Mouse (Mus musculus) embryonic facial prominence, embryonic 12.5 days (tissue): ENCODE data around the gene Slc35f3. TPM values are rescaled to one million over a fixed set of nuclear protein-coding genes. Genes with fewer than 3 reads are reported as not detected.

Experiments used
- ATAC-seq: fragments of 200-750 bp; cut with Nextera tagmentation; 2 replicates; pipeline ENCODE4 v1.8.0; 2017; ENCODE audit not compliant: insufficient number of reproducible peaks, insufficient read depth, low FRiP score, low TSS enrichment
- H3K27ac ChIP-seq: fragments of 300-500 bp; sonication (generic); 2 replicates; pipeline ENCODE4 v1.5.1; 2016; ENCODE audit warnings: mild to moderate bottlenecking
- H3K27me3 ChIP-seq: fragments of 300-500 bp; sonication (generic); 2 replicates; pipeline ENCODE4 v1.6.1; 2016; ENCODE audit warnings: mild to moderate bottlenecking, moderate library complexity
- H3K36me3 ChIP-seq: fragments of 300-500 bp; sonication (generic); 2 replicates; pipeline ENCODE4 v1.6.1; 2016; ENCODE audit warnings: mild to moderate bottlenecking
- H3K4me1 ChIP-seq: fragments of 300-500 bp; sonication (generic); 2 replicates; pipeline ENCODE4 v1.6.1; 2016
- H3K4me2 ChIP-seq: fragments of 300-500 bp; sonication (generic); replicated peaks from 2 replicates; pipeline ENCODE4 v1.6.1; 2016; ENCODE audit warnings: mild to moderate bottlenecking, moderate library complexity
- H3K4me3 ChIP-seq: fragments of 300-500 bp; sonication (generic); 2 replicates; pipeline ENCODE4 v1.5.1; 2016; ENCODE audit warnings: mild to moderate bottlenecking
- H3K9ac ChIP-seq: fragments of 300-500 bp; sonication (generic); 2 replicates; pipeline ENCODE4 v1.6.1; 2016; ENCODE audit warnings: mild to moderate bottlenecking, moderate library complexity
- H3K9me3 ChIP-seq: fragments of 300-500 bp; sonication (generic); 2 replicates; pipeline ENCODE4 v1.6.1; 2016; ENCODE audit warnings: mild to moderate bottlenecking, moderate library complexity
- WGBS: fragments of 180-500 bp; shearing (Covaris S2); methylation state at CpG from one replicate; pipeline ENCODE4 v1.1.7; 2016; 5-methylcytosine and 5-hydroxymethylcytosine counted together
- polyA plus RNA-seq: library from polyadenylated mRNA; unstranded; fragments of >200 nt; fragmentation: Nextera tagmentation; extraction: Ambion mirVana; gene quantifications from 2 replicates; pipeline ENCODE4 v1.2.1, GENCODE M21; 2016

The Slc35f3 gene
- polyA plus RNA-seq: 0.73 and 0.75 TPM in 2 replicates

- H3K9ac ChIP-seq: peak within 1 kb of the TSS; percentile 60
- H3K9me3 ChIP-seq: no peaks in the 10 kb centered on the region
- H3K4me1 ChIP-seq: peaks cover 6% of the 10 kb centered on the region; the same call in 1 of the 2 replicates
- H3K36me3 ChIP-seq: no peaks in the 10 kb centered on the region
- ATAC-seq: 0 out of 2 replicates have a peak, but pooled peaks have one; percentile 44
- peaks cover 32% of the 10 kb centered on the region for H3K27me3 ChIP-seq
- H3K27ac ChIP-seq: no peak within 1 kb of the TSS
- 2% methylated on average over 65 of the region's 72 CpGs for WGBS
- peak within 1 kb of the TSS; percentile 98 for H3K4me2 ChIP-seq
- peak within 1 kb of the TSS; percentile 57 for H3K4me3 ChIP-seq
Observed at GRCm38 (mm10) chr8:126298296-126299093, at the start of gene Slc35f3. Slc35f3 (plus strand) TSS chr8:126298558.

- no peaks in the 10 kb centered on the region for H3K4me1 ChIP-seq
- 0 out of 2 replicates have a peak, but pooled peaks cover 3% of the 10 kb centered on the region for H3K27me3 ChIP-seq
- H3K36me3 ChIP-seq: no peaks in the 10 kb centered on the region
- H3K27ac ChIP-seq: no peak overlapping the region
- no peak overlapping the region for H3K4me2 ChIP-seq
- no peak for ATAC-seq
- no peak overlapping the region for H3K9ac ChIP-seq
- no peak overlapping the region for H3K4me3 ChIP-seq
- 64% methylated on average over 4 of the region's 4 CpGs for WGBS
- H3K9me3 ChIP-seq: no peaks in the 10 kb centered on the region
Observed at GRCm38 (mm10) chr8:126250486-126250885, 47.9 kb upstream of the Slc35f3 start.

GRCm38 (mm10) chr8:126256585-126257391, 41.6 kb upstream of the Slc35f3 start:
- no peaks in the 10 kb centered on the region for H3K36me3 ChIP-seq
- no peak overlapping the region for H3K4me3 ChIP-seq
- H3K4me2 ChIP-seq: no peak overlapping the region
- peaks cover 13% of the 10 kb centered on the region; the same call in 1 of the 2 replicates for H3K27me3 ChIP-seq
- 41% methylated on average over 9 of the region's 9 CpGs for WGBS
- H3K9ac ChIP-seq: no peak overlapping the region
- no peak for ATAC-seq
- no peak overlapping the region for H3K27ac ChIP-seq
- H3K9me3 ChIP-seq: no peaks in the 10 kb centered on the region
- H3K4me1 ChIP-seq: no peaks in the 10 kb centered on the region

DNA sequence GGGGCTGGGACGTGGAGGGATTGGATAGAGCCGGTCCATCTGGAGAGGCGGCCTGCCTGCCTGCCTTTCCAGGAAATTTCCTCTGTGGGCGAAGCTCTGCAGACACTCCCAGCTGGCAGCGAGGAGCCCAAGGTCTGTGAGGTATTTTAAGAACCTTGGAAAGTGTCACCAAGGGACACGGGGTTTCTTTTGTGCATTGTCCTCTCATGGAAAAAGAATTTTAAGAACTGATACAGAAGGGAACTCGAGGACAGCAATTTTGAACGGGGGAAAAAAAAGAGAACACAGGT, 41.0 kb upstream of the Slc35f3 start:
- H3K4me3 ChIP-seq: no peak overlapping the region
- 64% methylated on average over 8 of the region's 8 CpGs for WGBS
- H3K27ac ChIP-seq: no peak overlapping the region
- H3K9ac ChIP-seq: no peak overlapping the region
- no peak for ATAC-seq
- H3K4me1 ChIP-seq: no peaks in the 10 kb centered on the region
- H3K36me3 ChIP-seq: no peaks in the 10 kb centered on the region
- H3K27me3 ChIP-seq: peaks cover 13% of the 10 kb centered on the region; the same call in 1 of the 2 replicates
- no peaks in the 10 kb centered on the region for H3K9me3 ChIP-seq
- no peak overlapping the region for H3K4me2 ChIP-seq

DNA sequence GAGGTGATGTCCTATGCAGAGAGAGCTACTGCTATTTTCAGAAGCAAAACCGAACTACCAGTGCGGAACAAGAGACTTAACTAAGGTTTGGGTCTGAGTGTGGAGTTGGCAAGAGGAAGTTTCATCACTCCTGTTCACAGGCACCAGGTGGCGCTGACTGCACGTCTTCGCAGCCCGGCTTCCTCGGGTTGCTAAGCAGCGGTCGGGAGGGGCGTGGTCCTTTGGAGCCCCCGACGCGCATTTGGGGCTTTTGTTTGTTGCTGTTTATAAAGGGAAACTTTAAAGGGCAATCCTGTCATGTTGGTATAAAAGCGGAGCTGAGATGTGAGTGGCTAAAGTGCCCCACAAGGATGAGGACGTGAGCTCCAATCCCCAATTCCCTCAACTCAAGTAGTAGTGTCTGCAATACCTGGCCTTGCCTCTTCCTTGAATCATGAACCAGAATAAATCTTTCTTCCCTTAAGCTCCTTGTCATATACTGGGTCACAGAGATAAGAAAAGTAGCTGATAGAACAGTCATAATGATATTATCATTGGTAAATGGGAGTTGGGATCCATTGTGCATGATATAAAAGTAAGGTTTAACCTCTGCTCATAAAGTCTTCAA, 40.1 kb upstream of the Slc35f3 start:
- no peaks in the 10 kb centered on the region for H3K9me3 ChIP-seq
- peaks cover 13% of the 10 kb centered on the region; the same call in 1 of the 2 replicates for H3K27me3 ChIP-seq
- 0 out of 2 replicates have a peak overlapping the region, but pooled peaks have one; percentile 4 for H3K4me3 ChIP-seq
- peak overlapping the region; percentile 36 for H3K4me2 ChIP-seq
- WGBS: 6% methylated on average over 15 of the region's 15 CpGs
- no peak overlapping the region for H3K27ac ChIP-seq
- H3K9ac ChIP-seq: no peak overlapping the region
- no peaks in the 10 kb centered on the region for H3K4me1 ChIP-seq
- no peak for ATAC-seq
- H3K36me3 ChIP-seq: no peaks in the 10 kb centered on the region

DNA sequence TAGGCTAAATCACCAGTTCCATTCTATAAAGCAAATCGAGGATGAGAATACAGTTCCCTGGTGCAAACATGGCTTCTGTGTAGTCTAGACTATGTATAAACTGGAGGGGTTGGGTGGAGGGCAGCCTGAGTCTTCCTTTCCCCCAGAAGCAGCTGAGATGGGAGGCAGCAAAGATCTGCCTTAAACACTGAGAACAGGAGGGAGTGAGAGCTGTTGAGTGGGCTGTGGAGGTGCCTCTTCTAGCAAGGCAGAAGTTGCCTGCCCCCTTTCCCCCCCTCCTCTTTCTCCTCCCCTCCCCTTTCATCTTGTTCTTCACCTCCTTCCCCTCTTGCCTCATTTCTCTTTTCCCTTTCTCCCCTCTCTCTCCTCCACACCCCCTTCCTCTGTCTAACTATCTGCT, 33.2 kb upstream of the Slc35f3 start:
- no peaks in the 10 kb centered on the region for H3K9me3 ChIP-seq
- H3K4me2 ChIP-seq: no peak overlapping the region
- no peak overlapping the region for H3K9ac ChIP-seq
- ATAC-seq: no peak
- 66% methylated on average over 1 of the region's 1 CpGs for WGBS
- no peaks in the 10 kb centered on the region for H3K36me3 ChIP-seq
- H3K27me3 ChIP-seq: no peaks in the 10 kb centered on the region
- H3K27ac ChIP-seq: no peak overlapping the region
- H3K4me3 ChIP-seq: no peak overlapping the region
- no peaks in the 10 kb centered on the region for H3K4me1 ChIP-seq

- Histone ChIP-seq H3K4me1 (no peaks in the 10 kb centered on the region), H3K4me3 (no peak overlapping the region), H3K27me3 (no peaks in the 10 kb centered on the region), H3K36me3 (no peaks in the 10 kb centered on the region), H3K9me3 (no peaks in the 10 kb centered on the region), H3K4me2 (no peak overlapping the region), H3K9ac (no peak overlapping the region), H3K27ac (no peak overlapping the region)
- 25% methylated on average over 8 of the region's 8 CpGs for WGBS
- no peak for ATAC-seq
Observed at GRCm38 (mm10) chr8:126267118-126267517, 31.2 kb upstream of the Slc35f3 start.

- no peak overlapping the region for H3K27ac ChIP-seq
- no peak overlapping the region for H3K4me3 ChIP-seq
- H3K9ac ChIP-seq: no peak overlapping the region
- no peaks in the 10 kb centered on the region for H3K9me3 ChIP-seq
- WGBS: 43% methylated on average over 6 of the region's 6 CpGs
- H3K4me2 ChIP-seq: no peak overlapping the region
- no peaks in the 10 kb centered on the region for H3K36me3 ChIP-seq
- no peaks in the 10 kb centered on the region for H3K4me1 ChIP-seq
- ATAC-seq: no peak
- no peaks in the 10 kb centered on the region for H3K27me3 ChIP-seq
Observed at GRCm38 (mm10) chr8:126269733-126270132, 28.6 kb upstream of the Slc35f3 start.

DNA sequence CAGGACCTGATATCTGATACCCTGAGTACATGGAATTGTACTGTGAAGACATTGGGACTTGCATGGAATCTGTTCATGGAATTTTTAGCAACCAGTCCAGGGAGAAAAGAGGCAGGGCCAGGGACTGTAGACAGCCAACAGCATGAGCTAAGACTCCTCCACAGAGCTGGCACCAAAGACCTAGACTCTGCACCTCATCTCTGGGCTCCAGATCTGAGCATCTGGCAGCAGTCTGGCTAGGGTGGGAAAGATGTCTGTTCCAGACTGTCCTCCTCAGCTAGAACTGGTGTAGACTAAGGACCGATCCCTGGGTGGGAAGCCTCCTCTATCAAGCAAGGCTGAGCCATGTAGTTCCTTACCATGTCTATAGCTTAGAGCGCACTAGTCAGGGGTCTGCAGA, 25.9 kb upstream of the Slc35f3 start:
- Histone ChIP-seq H3K4me1 (no peaks in the 10 kb centered on the region), H3K36me3 (no peaks in the 10 kb centered on the region), H3K4me3 (no peak overlapping the region), H3K27ac (no peak overlapping the region), H3K9ac (no peak overlapping the region), H3K9me3 (no peaks in the 10 kb centered on the region), H3K27me3 (no peaks in the 10 kb centered on the region), H3K4me2 (no peak overlapping the region)
- ATAC-seq: no peak
- 90% methylated on average over 2 of the region's 2 CpGs for WGBS

GRCm38 (mm10) chr8:126273066-126273465, 25.3 kb upstream of the Slc35f3 start:
- Histone ChIP-seq H3K27ac (no peak overlapping the region), H3K4me3 (no peak overlapping the region), H3K4me1 (no peaks in the 10 kb centered on the region), H3K9me3 (no peaks in the 10 kb centered on the region), H3K27me3 (no peaks in the 10 kb centered on the region), H3K4me2 (no peak overlapping the region), H3K9ac (no peak overlapping the region), H3K36me3 (no peaks in the 10 kb centered on the region)
- 61% methylated on average over 4 of the region's 4 CpGs for WGBS
- no peak for ATAC-seq

DNA sequence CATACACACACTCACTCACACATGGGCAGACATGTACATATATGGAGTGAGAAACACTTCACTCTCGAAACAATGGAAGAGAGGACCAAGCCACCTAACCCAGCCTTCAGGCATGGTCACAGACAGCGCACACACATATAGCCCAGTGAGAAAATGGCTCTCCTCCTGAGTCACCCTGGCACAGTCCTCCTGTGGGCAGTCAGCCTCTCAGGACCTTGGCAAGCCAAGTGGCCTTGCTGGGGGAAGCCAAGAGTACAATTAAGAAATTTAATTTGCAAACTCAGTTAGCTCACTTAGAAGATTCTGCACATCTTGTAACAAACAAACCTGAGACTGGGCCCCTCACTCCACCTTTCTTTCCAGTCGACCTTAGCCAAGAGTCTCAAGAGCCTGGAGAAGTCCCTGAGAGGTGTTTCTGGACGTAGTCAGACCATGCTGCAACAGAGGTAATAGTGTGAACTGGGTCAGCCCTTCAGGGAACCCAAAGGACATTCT, 23.4 kb upstream of the Slc35f3 start:
- H3K9ac ChIP-seq: no peak overlapping the region
- H3K4me1 ChIP-seq: no peaks in the 10 kb centered on the region
- ATAC-seq: no peak
- H3K27me3 ChIP-seq: no peaks in the 10 kb centered on the region
- no peak overlapping the region for H3K4me3 ChIP-seq
- no peak overlapping the region for H3K27ac ChIP-seq
- WGBS: 68% methylated on average over 4 of the region's 4 CpGs
- H3K9me3 ChIP-seq: no peaks in the 10 kb centered on the region
- no peaks in the 10 kb centered on the region for H3K36me3 ChIP-seq
- H3K4me2 ChIP-seq: no peak overlapping the region
